In the genomic region with DNA sequence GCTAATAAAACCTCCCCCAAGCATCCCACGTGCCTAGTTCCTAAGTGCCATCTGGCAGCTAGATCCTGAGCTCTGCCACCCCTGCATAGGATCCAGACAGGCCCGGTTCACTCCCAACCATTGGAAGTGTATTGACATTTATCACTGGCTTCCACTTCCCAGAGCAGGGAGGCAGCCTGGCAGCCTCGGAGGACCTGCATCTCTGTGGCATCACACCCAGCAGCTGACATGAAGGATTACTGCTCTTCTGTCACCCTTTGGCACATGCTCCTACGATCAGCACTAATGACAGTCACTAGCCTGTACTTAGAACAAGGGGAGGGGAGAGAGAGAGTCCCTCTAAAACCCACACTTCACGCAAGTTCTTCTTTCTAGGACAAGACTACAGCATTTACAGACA, we compare ENCODE assay signal across 16 mouse cellular contexts.
DNase-seq lines count a peak whose midpoint lies in the region; ATAC-seq lines count a peak whose summit lies in the region.
"Had no signal": no experiment of that assay in that cellular context is flagged by ENCODE, and none has a peak within 500 bp of the region (broad histone marks: within the 10 kb centered on the region; RNA-seq: fewer than 3 reads in every experiment).

No protein-coding gene starts in this region.

- H3K27me3 ChIP-seq in forebrain, embryonic 13.5 days: no peaks in the 10 kb centered on the region
- H3K27me3 ChIP-seq in forebrain, embryonic 15.5 days: no peaks in the 10 kb centered on the region
- no peaks in the 10 kb centered on the region for H3K27me3 ChIP-seq in heart, embryonic 14.5 days (ENCODE audit: control insufficient read depth, insufficient read depth, low read length)
- H3K27me3 ChIP-seq in midbrain, embryonic 11.5 days (ENCODE audit: control insufficient read depth, insufficient read depth, low read length): no peaks in the 10 kb centered on the region
- no peaks in the 10 kb centered on the region for H3K27me3 ChIP-seq in midbrain, embryonic 16.5 days (ENCODE audit: control insufficient read depth, insufficient read depth, low read depth, low read length)
- H3K27me3 ChIP-seq in heart, embryonic 15.5 days: no peaks in the 10 kb centered on the region
- H3K27me3 ChIP-seq: neural tube, embryonic 12.5 days had no signal

- no peaks in the 10 kb centered on the region for H3K36me3 ChIP-seq in forebrain, embryonic 13.5 days (ENCODE audit: poor library complexity, severe bottlenecking)
- H3K36me3 ChIP-seq in forebrain, embryonic 15.5 days: no peaks in the 10 kb centered on the region
- no peaks in the 10 kb centered on the region for H3K36me3 ChIP-seq in heart, embryonic 14.5 days (ENCODE audit: control insufficient read depth, insufficient read depth, low read length)
- H3K36me3 ChIP-seq in midbrain, embryonic 11.5 days (ENCODE audit: control insufficient read depth, insufficient read depth, low read length): no peaks in the 10 kb centered on the region
- H3K36me3 ChIP-seq in midbrain, embryonic 16.5 days (ENCODE audit: control insufficient read depth, insufficient read depth, low read length): no peaks in the 10 kb centered on the region
- H3K36me3 ChIP-seq in heart, embryonic 15.5 days: no peaks in the 10 kb centered on the region
- H3K36me3 ChIP-seq: embryonic facial prominence, embryonic 10.5 days; neural tube, embryonic 12.5 days had no signal

- no peak overlapping the region for H3K4me2 ChIP-seq in forebrain, embryonic 13.5 days
- no peak overlapping the region for H3K4me2 ChIP-seq in forebrain, embryonic 15.5 days (replicated peaks)
- H3K4me2 ChIP-seq in heart, embryonic 14.5 days (ENCODE audit: low read length): no peak overlapping the region
- no peak overlapping the region for H3K4me2 ChIP-seq in midbrain, embryonic 11.5 days
- H3K4me2 ChIP-seq in midbrain, embryonic 16.5 days (ENCODE audit: low read length): no peak overlapping the region
- H3K4me2 ChIP-seq in heart, embryonic 15.5 days: no peak overlapping the region
- H3K4me2 ChIP-seq: lung, embryonic 14.5 days; neural tube, embryonic 12.5 days had no signal

- WGBS in forebrain, embryonic 13.5 days: 64% methylated on average over 5 of the region's 5 CpGs
- 56% methylated on average over 5 of the region's 5 CpGs for WGBS in forebrain, embryonic 15.5 days
- WGBS in heart, embryonic 14.5 days: 38% methylated on average over 5 of the region's 5 CpGs
- 84% methylated on average over 5 of the region's 5 CpGs for WGBS in midbrain, embryonic 11.5 days
- 76% methylated on average over 5 of the region's 5 CpGs for WGBS in midbrain, embryonic 16.5 days
- 31% methylated on average over 5 of the region's 5 CpGs for WGBS in heart, embryonic 15.5 days

- 0 out of 2 replicates have a peak, but pooled peaks have one; percentile 8 for ATAC-seq in forebrain, embryonic 13.5 days
- no peak for ATAC-seq in forebrain, embryonic 15.5 days (replicated peaks)
- no peak for ATAC-seq in heart, embryonic 14.5 days (ENCODE audit: insufficient number of reproducible peaks, insufficient read depth, low FRiP score, low read depth)
- no peak for ATAC-seq in midbrain, embryonic 11.5 days (ENCODE audit: low FRiP score)
- ATAC-seq in midbrain, embryonic 16.5 days: no peak
- no peak; the same call in 1 of the 2 replicates for ATAC-seq in heart, embryonic 15.5 days (replicated peaks; ENCODE audit: insufficient number of reproducible peaks, insufficient read depth, low FRiP score, low read depth)
- no peak for ATAC-seq in erythroblast, adult 5-6 weeks (replicated peaks; ENCODE audit: low FRiP score, poor library complexity, severe bottlenecking)

- no peak overlapping the region for H3K4me3 ChIP-seq in forebrain, embryonic 13.5 days
- H3K4me3 ChIP-seq in forebrain, embryonic 15.5 days: no peak overlapping the region
- H3K4me3 ChIP-seq in heart, embryonic 14.5 days (ENCODE audit: control insufficient read depth in 1 of 2, insufficient read depth in 1 of 2, low read depth in 1 of 2, low read length in 2 of 2): no peak overlapping the region
- H3K4me3 ChIP-seq in midbrain, embryonic 11.5 days (ENCODE audit: low read depth, low read length): no peak overlapping the region
- no peak overlapping the region for H3K4me3 ChIP-seq in midbrain, embryonic 16.5 days (ENCODE audit: low read depth, low read length)
- H3K4me3 ChIP-seq in heart, embryonic 15.5 days: no peak overlapping the region
- H3K4me3 ChIP-seq: embryonic facial prominence, embryonic 10.5 days; erythroblast, embryonic 14.5 days; neural tube, embryonic 12.5 days had no signal

- no peak overlapping the region for H3K27ac ChIP-seq in forebrain, embryonic 13.5 days
- no peak overlapping the region for H3K27ac ChIP-seq in forebrain, embryonic 15.5 days (replicated peaks)
- H3K27ac ChIP-seq in heart, embryonic 14.5 days (replicated peaks in 1 of 2; ENCODE audit: control insufficient read depth in 1 of 2, insufficient read depth in 1 of 2, low read depth in 2 of 2, low read length in 2 of 2): peak overlapping the region; percentile 59 to 70
- H3K27ac ChIP-seq in midbrain, embryonic 11.5 days (ENCODE audit: low read depth, low read length): no peak overlapping the region
- H3K27ac ChIP-seq in midbrain, embryonic 16.5 days (ENCODE audit: low read length): no peak overlapping the region
- peak overlapping the region; percentile 71 for H3K27ac ChIP-seq in heart, embryonic 15.5 days
- H3K27ac ChIP-seq: embryonic facial prominence, embryonic 10.5 days; neural tube, embryonic 12.5 days; stomach, postnatal 0 days had no signal

- intact Hi-C loops in heart, postnatal 10 days (cut with DNase I): no loop called here

- no peaks in the 10 kb centered on the region for H3K9me3 ChIP-seq in forebrain, embryonic 13.5 days (replicated peaks)
- no peaks in the 10 kb centered on the region for H3K9me3 ChIP-seq in forebrain, embryonic 15.5 days
- H3K9me3 ChIP-seq in heart, embryonic 14.5 days (ENCODE audit: control insufficient read depth, low read length): no peaks in the 10 kb centered on the region
- H3K9me3 ChIP-seq in midbrain, embryonic 11.5 days (ENCODE audit: control insufficient read depth, low read length): no peaks in the 10 kb centered on the region
- no peaks in the 10 kb centered on the region for H3K9me3 ChIP-seq in midbrain, embryonic 16.5 days (replicated peaks; ENCODE audit: control insufficient read depth, low read length, poor library complexity, severe bottlenecking)
- H3K9me3 ChIP-seq in heart, embryonic 15.5 days (replicated peaks): no peaks in the 10 kb centered on the region
- H3K9me3 ChIP-seq: embryonic facial prominence, embryonic 10.5 days; neural tube, embryonic 12.5 days had no signal

- no peak overlapping the region for H3K9ac ChIP-seq in forebrain, embryonic 13.5 days
- no peak overlapping the region for H3K9ac ChIP-seq in forebrain, embryonic 15.5 days (replicated peaks)
- H3K9ac ChIP-seq in heart, embryonic 14.5 days (ENCODE audit: low read length): no peak overlapping the region
- H3K9ac ChIP-seq in midbrain, embryonic 11.5 days (ENCODE audit: low read length): no peak overlapping the region
- H3K9ac ChIP-seq in midbrain, embryonic 16.5 days (ENCODE audit: low read depth, low read length): no peak overlapping the region
- no peak overlapping the region for H3K9ac ChIP-seq in heart, embryonic 15.5 days
- H3K9ac ChIP-seq: lung, embryonic 14.5 days; neural tube, embryonic 12.5 days had no signal

- no peak for DNase-seq in heart, postnatal 10 days
- DNase-seq in midbrain, embryonic 11.5 days (ENCODE audit: low spot score, missing footprints): peak; percentile 54
- DNase-seq: cerebellum, postnatal 25 days; kidney, postnatal 4 days; right cerebral cortex, postnatal 25 days had no signal

- H3K4me1 ChIP-seq in forebrain, embryonic 13.5 days: 0 out of 2 replicates have a peak, but pooled peaks cover 7% of the 10 kb centered on the region
- peaks cover 8% of the 10 kb centered on the region for H3K4me1 ChIP-seq in forebrain, embryonic 15.5 days
- peaks cover 6 to 16% of the 10 kb centered on the region in 2 experiments for H3K4me1 ChIP-seq in heart, embryonic 14.5 days (ENCODE audit: control insufficient read depth in 2 of 2, insufficient read depth in 2 of 2, low read length in 2 of 2)
- H3K4me1 ChIP-seq in midbrain, embryonic 11.5 days (ENCODE audit: control insufficient read depth, insufficient read depth, low read length): no peaks in the 10 kb centered on the region
- H3K4me1 ChIP-seq in midbrain, embryonic 16.5 days (ENCODE audit: control insufficient read depth, insufficient read depth, low read length): no peaks in the 10 kb centered on the region
- H3K4me1 ChIP-seq in heart, embryonic 15.5 days (replicated peaks): peaks cover 18% of the 10 kb centered on the region

Comparison
In these comparisons a context has a peak if more than half of its experiments do, and no peak if none do; other contexts are left out.
1. H3K27ac ChIP-seq: peak in heart, embryonic 14.5 days (2 of 2) and heart, embryonic 15.5 days (single experiment); none in forebrain, embryonic 13.5 days (single experiment), forebrain, embryonic 15.5 days (single experiment), midbrain, embryonic 11.5 days (single experiment) and midbrain, embryonic 16.5 days (single experiment).